Comparison of ENCODE assay signal across 8 mouse cellular contexts in the genomic region with DNA sequence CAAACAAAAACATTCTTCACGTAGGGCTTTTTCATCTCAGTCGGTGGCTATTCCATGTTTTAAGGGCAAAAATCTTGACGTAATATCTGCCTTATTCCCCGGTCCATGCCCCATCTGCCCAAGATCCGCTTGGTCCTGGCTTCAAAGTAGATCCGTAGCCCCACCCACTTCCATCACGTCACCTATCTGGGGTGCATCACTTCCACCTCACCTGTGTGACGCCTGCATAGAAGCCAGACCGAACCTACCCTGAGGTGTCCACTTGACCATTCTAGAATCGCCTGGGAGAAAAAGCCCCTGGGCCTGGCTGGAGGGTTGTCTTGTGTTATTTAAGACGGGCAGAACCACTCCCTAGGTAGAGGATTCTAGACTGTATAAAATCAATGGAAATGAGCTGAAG. TPM values are rescaled to one million over a fixed set of nuclear protein-coding genes. Genes with fewer than 3 reads are reported as not detected.
DNase-seq lines count a peak whose midpoint lies in the region; ATAC-seq lines count a peak whose summit lies in the region.

No protein-coding gene starts in this region.

- peak overlapping the region; percentile 69 for H3K4me2 ChIP-seq in hindbrain, embryonic 16.5 days (ENCODE audit: low read length)

- peak overlapping the region; percentile 70 for H3K4me3 ChIP-seq in hindbrain, embryonic 16.5 days (ENCODE audit: low read length)

- no peak for DNase-seq in frontal cortex, postnatal 14 days (ENCODE audit: low spot score in 2 of 2)
- DNase-seq in B cell, adult 2 months = peak; percentile 36 to 42
- peak; percentile 42 for DNase-seq in embryo, embryonic 10.5 days (ENCODE audit: low spot score)
- DNase-seq in lung, postnatal 36 days = peak; percentile 50
- DNase-seq in urinary bladder, postnatal 10 days (ENCODE audit: low spot score) = no peak
- DNase-seq in ovary, postnatal 10 days (ENCODE audit: low spot score) = no peak

- no peaks in the 10 kb centered on the region for H3K36me3 ChIP-seq in hindbrain, embryonic 16.5 days (ENCODE audit: control insufficient read depth, insufficient read depth, low read length)

- WGBS in hindbrain, embryonic 16.5 days = 36% methylated on average over 11 of the region's 11 CpGs

- H3K27ac ChIP-seq in hindbrain, embryonic 16.5 days (ENCODE audit: low read depth, low read length) = peak overlapping the region; percentile 83

- H3K27me3 ChIP-seq in hindbrain, embryonic 16.5 days (replicated peaks; ENCODE audit: control insufficient read depth, insufficient read depth, low read length) = no peaks in the 10 kb centered on the region

- H3K9ac ChIP-seq in hindbrain, embryonic 16.5 days (ENCODE audit: low read depth, low read length) = peak overlapping the region; percentile 59

- 0 out of 2 replicates have a peak, but pooled peaks have one; percentile 14 for ATAC-seq in frontal cortex, adult (ENCODE audit: low TSS enrichment)
- peak; percentile 17 for ATAC-seq in hindbrain, embryonic 16.5 days

- peaks cover 14% of the 10 kb centered on the region for H3K4me1 ChIP-seq in hindbrain, embryonic 16.5 days (ENCODE audit: control insufficient read depth, insufficient read depth, low read depth, low read length)

- H3K9me3 ChIP-seq in hindbrain, embryonic 16.5 days (ENCODE audit: control insufficient read depth, low read length) = no peaks in the 10 kb centered on the region

RNA-seq across cellular contexts. Expression of a gene that starts 0.9 kb away (rescaled TPM):
- 118 and 129 TPM in 2 replicates for polyA plus RNA-seq in hindbrain, embryonic 16.5 days (2015; fragmentation: Nextera tagmentation; extraction: Ambion mirVana)

Comparison
In these comparisons a context has a peak if more than half of its experiments do, and no peak if none do; other contexts are left out.
1. DNase-seq: peak in B cell, adult 2 months (2 of 2), embryo, embryonic 10.5 days (single experiment) and lung, postnatal 36 days (single experiment); none in frontal cortex, postnatal 14 days (0 of 2), urinary bladder, postnatal 10 days (single experiment) and ovary, postnatal 10 days (single experiment).